Mouse (Mus musculus): ENCODE data around the gene Prr7. TPM values are rescaled to one million over a fixed set of nuclear protein-coding genes. Genes with fewer than 3 reads are reported as not detected.

Gene Prr7
- total and polyA plus RNA-seq, 3 experiments: 0.86 to 1.1 (median 0.94) TPM

GRCm38 (mm10) chr13:55443799-55444285 lies 20.2 kb upstream of the Prr7 start:
- no peak for DNase-seq
- Histone ChIP-seq H3K79me2 (replicated peaks; ENCODE audit: control insufficient read depth, insufficient read depth, low read length) (peaks cover 3% of the 10 kb centered on the region), H3K9ac (ENCODE audit: low read depth, low read length) (no peak overlapping the region), H3K4me1 (ENCODE audit: control insufficient read depth, insufficient read depth, low read length) (peaks cover 8% of the 10 kb centered on the region), H3K27me3 (ENCODE audit: control insufficient read depth, insufficient read depth, low read length) (no peaks in the 10 kb centered on the region), H3K36me3 (ENCODE audit: control insufficient read depth, insufficient read depth, low read length) (no peaks in the 10 kb centered on the region; the same call in 1 of the 2 replicates), H3K4me3 (peak overlapping the region; percentile 50), H3K27ac (peak overlapping the region; percentile 99)
- 33% methylated on average over 9 of the region's 9 CpGs for WGBS
- intact Hi-C loops (cut with DNase I): no loop called here
- no peak for TF ChIP-seq CTCF (IDR thresholded peaks at IDR 0.05)

- Histone ChIP-seq H3K79me2 (replicated peaks; ENCODE audit: control insufficient read depth, insufficient read depth, low read length) (peaks cover 3% of the 10 kb centered on the region), H3K9ac (ENCODE audit: low read depth, low read length) (peak overlapping the region; percentile 71), H3K4me1 (ENCODE audit: control insufficient read depth, insufficient read depth, low read length) (peaks cover 8% of the 10 kb centered on the region), H3K27me3 (ENCODE audit: control insufficient read depth, insufficient read depth, low read length) (no peaks in the 10 kb centered on the region), H3K27ac (peak overlapping the region; percentile 99), H3K36me3 (ENCODE audit: control insufficient read depth, insufficient read depth, low read length) (no peaks in the 10 kb centered on the region; the same call in 1 of the 2 replicates), H3K4me3 (peak overlapping the region; percentile 50)
- 2% methylated on average over 33 of the region's 33 CpGs for WGBS
- TF ChIP-seq POLR2A (IDR thresholded peaks at IDR 0.05; ENCODE audit: insufficient read depth, low read depth, low read length): peak; percentile 74
- no peak for TF ChIP-seq CTCF (IDR thresholded peaks at IDR 0.05)
- no peak for DNase-seq
- intact Hi-C loops (cut with DNase I): no loop called here
Observed at GRCm38 (mm10) chr13:55444286-55444936, 19.7 kb upstream of the Prr7 start.

- TF ChIP-seq CTCF (IDR thresholded peaks at IDR 0.05): no peak
- no peak for TF ChIP-seq POLR2A (IDR thresholded peaks at IDR 0.05; ENCODE audit: insufficient read depth, low read depth, low read length)
- TF ChIP-seq EP300 (IDR thresholded peaks at IDR 0.05; ENCODE audit: insufficient read depth, low read depth, low read length): no peak
- H3K27ac ChIP-seq: peak within 1 kb of the TSS; percentile 99
- peak within 1 kb of the TSS; percentile 98 for H3K9ac ChIP-seq (ENCODE audit: low read depth, low read length)
- no peaks in the 10 kb centered on the region for H3K27me3 ChIP-seq (ENCODE audit: control insufficient read depth, insufficient read depth, low read length)
- under 1% methylated on average over 35 of the region's 35 CpGs for WGBS
- peak; percentile 99 to 100 for DNase-seq
- intact Hi-C loops (cut with DNase I): no loop called here
- peaks cover 10% of the 10 kb centered on the region for H3K4me1 ChIP-seq (ENCODE audit: control insufficient read depth, insufficient read depth, low read length)
- peaks cover 3% of the 10 kb centered on the region for H3K79me2 ChIP-seq (replicated peaks; ENCODE audit: control insufficient read depth, insufficient read depth, low read length)
- no peaks in the 10 kb centered on the region; the same call in 1 of the 2 replicates for H3K36me3 ChIP-seq (ENCODE audit: control insufficient read depth, insufficient read depth, low read length)
- H3K4me3 ChIP-seq: peak within 1 kb of the TSS; percentile 93
Observed at GRCm38 (mm10) chr13:55444937-55445315, 19.1 kb upstream of the Prr7 start, which contains the start of gene Grk6. Grk6 (plus strand) TSS chr13:55445072.

- peaks cover 10% of the 10 kb centered on the region for H3K4me1 ChIP-seq (ENCODE audit: control insufficient read depth, insufficient read depth, low read length)
- H3K4me3 ChIP-seq: peak overlapping the region; percentile 93
- DNase-seq: no peak
- no peak for TF ChIP-seq CTCF (IDR thresholded peaks at IDR 0.05)
- no peak for TF ChIP-seq POLR2A (IDR thresholded peaks at IDR 0.05; ENCODE audit: insufficient read depth, low read depth, low read length)
- intact Hi-C loops (cut with DNase I): loop anchor here (2.0 kb wide), 1 partner anchor 27 kb away; no protein-coding TSS in a partner anchor
- H3K79me2 ChIP-seq (replicated peaks; ENCODE audit: control insufficient read depth, insufficient read depth, low read length): peaks cover 3% of the 10 kb centered on the region
- no peaks in the 10 kb centered on the region for H3K27me3 ChIP-seq (ENCODE audit: control insufficient read depth, insufficient read depth, low read length)
- 3% methylated on average over 62 of the region's 66 CpGs for WGBS
- peak overlapping the region; percentile 98 for H3K9ac ChIP-seq (ENCODE audit: low read depth, low read length)
- H3K27ac ChIP-seq: peak overlapping the region; percentile 95
- H3K36me3 ChIP-seq (ENCODE audit: control insufficient read depth, insufficient read depth, low read length): no peaks in the 10 kb centered on the region; the same call in 1 of the 2 replicates
Observed at GRCm38 (mm10) chr13:55445361-55446091, 18.5 kb upstream of the Prr7 start.

- no peak for TF ChIP-seq CTCF (IDR thresholded peaks at IDR 0.05)
- no peak for TF ChIP-seq POLR2A (IDR thresholded peaks at IDR 0.05; ENCODE audit: insufficient read depth, low read depth, low read length)
- no peak for TF ChIP-seq EP300 (IDR thresholded peaks at IDR 0.05; ENCODE audit: insufficient read depth, low read depth, low read length)
- DNase-seq: no peak
- no peaks in the 10 kb centered on the region for H3K27me3 ChIP-seq (ENCODE audit: control insufficient read depth, insufficient read depth, low read length)
- H3K36me3 ChIP-seq (ENCODE audit: control insufficient read depth, insufficient read depth, low read length): peaks cover 5% of the 10 kb centered on the region
- peaks cover 3% of the 10 kb centered on the region for H3K79me2 ChIP-seq (replicated peaks; ENCODE audit: control insufficient read depth, insufficient read depth, low read length)
- H3K4me1 ChIP-seq (ENCODE audit: control insufficient read depth, insufficient read depth, low read length): peaks cover 18% of the 10 kb centered on the region
- H3K4me3 ChIP-seq: peak overlapping the region; percentile 15; the same call in 1 of the 2 replicates
- intact Hi-C loops (cut with DNase I): loop anchor here (2.0 kb wide), 1 partner anchor 26 kb away; no protein-coding TSS in a partner anchor
- WGBS: 68% methylated on average over 6 of the region's 6 CpGs
- peak overlapping the region; percentile 5; the same call in 1 of the 2 replicates for H3K27ac ChIP-seq
- H3K9ac ChIP-seq (ENCODE audit: low read depth, low read length): peak overlapping the region; percentile 5; the same call in 1 of the 2 replicates
Observed at GRCm38 (mm10) chr13:55446483-55447105, 17.5 kb upstream of the Prr7 start.
